Mouse (Mus musculus) spleen, postnatal 14 days (tissue): ENCODE measurements around the gene Setd2.

ENCODE experiments used
- DNase-seq, 2 experiments: peaks; one replicate each; pipeline ENCODE4 v3.0.0; 2021 to 2022; ENCODE audit warnings: low spot score in 2 of 2

Gene Setd2

DNA sequence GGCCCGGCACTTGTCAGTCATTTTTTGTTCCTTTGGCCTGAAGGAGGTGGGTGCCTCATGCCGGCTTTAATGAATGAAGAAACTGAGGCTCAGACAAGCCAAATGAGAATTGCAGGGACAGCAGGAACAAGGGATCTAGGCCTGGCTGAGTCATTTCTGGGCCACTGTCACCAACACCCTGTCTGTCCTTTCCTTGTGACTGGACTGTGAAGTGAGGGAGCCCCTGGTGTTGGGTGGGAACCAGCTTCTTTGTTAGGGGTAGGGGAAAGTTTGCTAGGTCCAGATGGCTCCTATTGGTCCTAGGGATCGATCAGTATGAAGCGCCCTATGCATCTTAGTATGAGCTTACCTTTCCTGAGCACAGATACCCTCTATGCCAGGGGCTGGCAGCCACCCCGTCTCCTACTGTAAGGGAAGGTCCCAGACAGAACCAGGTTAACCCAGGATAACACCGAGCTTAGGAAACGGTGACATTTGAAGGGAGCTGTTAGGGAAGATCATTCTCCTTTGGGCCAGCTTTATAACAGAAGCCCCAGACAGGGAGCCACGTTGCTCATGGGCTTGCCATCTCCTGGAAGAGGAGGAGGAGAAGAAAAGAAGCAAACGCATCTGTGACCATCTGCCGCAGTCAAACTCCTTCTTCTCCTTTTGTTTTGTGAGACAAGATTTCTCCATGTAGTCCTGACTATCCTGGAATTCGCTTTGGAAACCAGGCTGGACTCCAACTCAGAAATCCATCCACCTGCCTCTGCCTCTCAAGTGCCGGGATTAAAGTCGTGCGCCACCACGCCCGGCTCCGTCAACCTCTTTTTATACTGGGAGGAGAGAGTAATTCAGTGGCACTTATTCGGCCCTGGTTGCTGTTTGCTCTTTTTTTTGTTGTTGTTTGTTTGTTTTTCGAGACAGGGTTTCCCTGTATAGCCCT lies 122.6 kb downstream of the Setd2 start:
- no peak for DNase-seq

DNA sequence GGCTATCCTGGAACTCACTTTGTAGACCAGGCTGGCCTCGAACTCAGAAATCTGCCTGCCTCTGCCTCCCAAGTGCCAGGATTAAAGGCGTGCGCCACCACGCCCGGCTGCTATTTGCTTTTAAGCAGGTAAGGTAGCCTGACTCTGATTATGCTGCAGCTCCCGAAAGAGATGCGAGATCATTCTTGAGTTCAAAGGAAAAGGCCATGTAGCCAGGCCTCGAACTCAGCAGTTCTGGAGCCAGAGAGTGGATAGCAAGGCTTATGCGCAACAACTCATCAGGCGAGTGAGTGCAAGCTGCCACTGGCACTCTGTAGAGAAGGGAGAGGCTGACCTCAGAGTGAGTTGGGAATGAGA lies 123.2 kb downstream of the Setd2 start:
- no peak for DNase-seq

DNA sequence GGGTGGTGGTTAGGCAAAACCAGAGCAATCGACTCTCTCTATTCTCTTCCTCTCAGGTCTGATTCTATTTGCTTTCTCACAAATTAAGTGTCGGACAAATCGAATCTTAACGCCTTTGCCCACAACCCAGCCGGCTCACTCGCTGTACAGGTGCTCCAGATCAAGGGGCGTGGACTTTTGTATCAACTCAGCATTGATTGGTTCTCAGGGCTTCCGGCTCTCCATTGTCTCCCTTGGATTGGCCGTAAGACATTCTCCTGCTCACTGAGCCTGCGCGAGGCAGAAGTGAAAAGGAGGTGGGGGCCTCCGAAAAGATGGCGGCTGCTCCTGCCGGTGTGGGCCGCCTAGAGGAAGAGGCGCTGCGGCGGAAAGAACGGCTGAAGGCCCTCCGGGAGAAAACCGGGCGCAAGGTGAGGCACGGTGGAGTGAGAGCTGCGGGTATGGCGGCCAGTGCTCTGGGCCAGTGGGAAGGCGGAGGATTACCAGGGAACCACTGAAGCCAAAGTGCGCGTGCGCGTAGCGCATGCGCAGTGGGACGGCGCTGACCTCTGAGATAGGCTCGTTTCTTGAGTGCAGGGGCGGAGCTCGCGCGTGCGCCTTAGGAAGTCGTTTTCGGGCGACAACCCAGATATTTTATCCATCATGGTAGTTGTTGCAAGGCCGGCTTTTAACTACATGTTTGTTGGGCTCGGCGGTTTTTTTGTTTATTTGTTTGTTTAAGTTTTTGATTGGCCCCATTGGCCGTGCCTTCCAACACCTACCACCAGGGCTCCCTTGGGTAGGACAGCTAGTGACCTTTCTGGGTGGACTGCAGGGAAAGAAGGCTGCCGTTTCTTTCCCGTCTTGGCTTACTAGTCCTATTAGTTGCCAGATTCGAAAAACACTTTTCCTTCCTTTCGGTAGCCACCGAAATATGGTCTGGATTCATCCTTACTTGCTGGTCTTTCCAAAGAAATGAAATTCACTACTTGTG lies 124.1 kb downstream of the Setd2 start, which contains the start of gene Ccdc12:
Gene Ccdc12, plus strand, starts transcription at position 255 of the 973 bp plus-strand sequence.
- DNase-seq: peak; percentile 90 to 91

DNA sequence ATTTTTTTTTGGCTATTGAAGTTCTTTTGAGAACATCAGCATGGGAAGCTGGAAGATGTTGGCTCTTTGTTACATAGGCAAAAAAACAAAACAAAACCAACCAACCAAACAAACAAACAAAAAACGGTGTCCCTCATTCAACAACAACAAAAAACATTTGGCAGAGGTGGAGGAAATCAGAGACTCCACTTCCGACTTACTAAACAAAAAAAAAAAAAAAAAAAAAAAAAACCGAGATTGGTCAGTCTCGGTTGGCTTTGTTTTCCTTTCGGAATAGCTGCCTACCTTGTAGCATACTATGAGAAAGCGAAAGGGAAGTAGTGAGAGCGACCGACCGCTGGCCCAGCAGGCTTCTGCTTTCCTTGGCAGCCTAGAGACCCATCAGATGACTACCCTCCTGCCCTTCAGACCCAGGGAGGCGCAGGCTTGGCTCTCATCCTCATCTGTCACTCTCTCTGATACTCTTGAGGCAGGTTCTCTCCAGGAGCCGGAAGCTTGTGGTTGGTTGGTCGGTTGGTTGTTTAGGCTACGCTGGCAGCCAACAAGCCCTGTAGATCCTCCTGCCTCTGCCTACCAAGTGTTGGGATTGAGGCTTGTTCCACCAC lies 125.2 kb downstream of the Setd2 start:
- no peak for DNase-seq

DNA sequence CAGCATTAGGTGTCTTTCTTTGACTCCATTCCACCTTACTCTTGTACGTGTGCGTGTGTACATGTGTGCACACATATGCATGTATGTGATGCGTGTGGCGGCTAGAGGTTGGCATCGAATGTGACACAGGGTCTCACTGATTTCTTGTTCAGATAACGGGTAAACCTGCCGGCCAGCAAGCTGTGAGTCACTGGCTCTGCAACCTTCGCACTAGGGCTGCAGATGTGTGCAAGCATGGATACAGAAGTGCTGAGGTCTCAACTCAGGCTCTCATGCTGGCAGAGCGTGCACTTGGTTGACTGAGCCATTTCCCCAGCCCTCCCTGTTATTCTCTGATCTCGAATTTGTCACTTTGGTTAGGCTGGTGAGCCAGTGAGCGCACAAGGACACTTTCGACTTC lies 127.1 kb downstream of the Setd2 start:
- no peak for DNase-seq

DNA sequence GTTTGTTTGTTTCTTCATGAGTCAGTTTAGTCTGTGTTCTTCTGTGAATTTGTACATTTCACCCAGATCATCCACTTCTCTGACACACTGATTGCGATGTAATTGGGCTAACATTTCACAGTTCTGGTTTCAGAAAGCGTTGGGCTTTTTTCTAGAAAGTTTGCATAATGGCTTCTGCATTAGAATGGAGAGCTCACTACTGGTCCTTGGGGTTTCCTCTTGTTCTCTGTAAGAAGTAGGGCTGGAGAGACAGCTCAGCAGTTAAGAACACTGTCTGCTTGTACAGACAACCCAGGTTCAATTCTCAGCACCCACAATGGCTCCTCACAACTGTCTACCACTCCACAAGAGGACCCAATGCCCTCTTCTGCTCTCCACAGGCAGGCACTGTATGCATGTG lies 127.8 kb downstream of the Setd2 start:
- DNase-seq: no peak

DNA sequence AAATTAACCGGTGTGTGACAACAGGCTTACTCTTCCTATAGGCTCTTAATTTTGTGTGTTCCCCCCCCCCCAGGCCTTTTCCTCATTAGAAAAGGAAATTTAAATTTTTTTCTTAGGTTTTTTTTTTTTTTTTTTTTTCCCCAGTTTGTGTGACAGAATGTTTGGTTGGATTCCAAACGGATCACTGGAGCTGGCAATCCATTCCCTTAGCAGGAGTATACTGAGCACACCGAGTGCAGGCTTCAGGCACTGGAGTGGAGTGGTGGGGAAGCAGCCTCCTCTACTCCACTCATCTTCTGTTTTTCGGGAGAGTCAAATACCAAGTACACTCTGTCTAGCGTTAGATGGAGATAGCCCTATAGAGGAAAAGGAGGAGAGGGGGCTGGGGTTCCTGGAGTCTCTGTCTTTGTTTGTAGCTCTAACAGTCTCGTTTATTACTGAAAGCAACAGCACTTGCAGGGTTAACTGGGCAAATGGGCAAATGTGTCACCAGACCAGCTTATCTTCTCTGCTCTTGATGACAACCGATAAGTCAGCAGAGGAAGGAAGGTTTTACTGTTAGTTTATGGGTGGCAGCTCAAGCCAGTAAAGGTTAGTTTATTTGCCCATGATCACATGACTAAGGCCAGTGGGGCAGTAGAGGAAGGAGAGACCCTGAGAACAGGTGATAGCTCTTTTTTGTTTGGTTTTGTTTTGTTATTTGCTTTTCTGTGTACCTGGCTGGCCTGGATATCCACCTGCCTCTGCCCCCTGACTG lies 128.6 kb downstream of the Setd2 start:
- DNase-seq: no peak

DNA sequence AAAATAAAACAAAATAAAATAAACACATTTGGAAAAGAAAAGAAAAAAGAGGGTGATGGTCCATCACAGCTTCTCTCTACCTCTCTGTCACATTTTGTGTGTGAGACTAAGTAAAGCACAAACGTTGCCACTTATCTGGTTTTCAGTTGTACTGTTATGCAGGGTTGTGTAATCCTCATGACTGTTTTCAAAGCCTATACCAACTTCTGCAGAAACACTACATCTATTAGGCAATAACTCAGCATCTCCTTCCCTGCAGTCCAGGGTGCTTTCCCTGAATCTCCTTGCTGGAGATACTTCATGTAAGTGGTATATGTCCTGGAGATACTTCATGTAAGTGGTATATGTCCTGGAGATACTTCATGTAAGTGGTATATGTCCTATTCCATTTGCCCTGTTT lies 130.4 kb downstream of the Setd2 start:
- DNase-seq: no peak

DNA sequence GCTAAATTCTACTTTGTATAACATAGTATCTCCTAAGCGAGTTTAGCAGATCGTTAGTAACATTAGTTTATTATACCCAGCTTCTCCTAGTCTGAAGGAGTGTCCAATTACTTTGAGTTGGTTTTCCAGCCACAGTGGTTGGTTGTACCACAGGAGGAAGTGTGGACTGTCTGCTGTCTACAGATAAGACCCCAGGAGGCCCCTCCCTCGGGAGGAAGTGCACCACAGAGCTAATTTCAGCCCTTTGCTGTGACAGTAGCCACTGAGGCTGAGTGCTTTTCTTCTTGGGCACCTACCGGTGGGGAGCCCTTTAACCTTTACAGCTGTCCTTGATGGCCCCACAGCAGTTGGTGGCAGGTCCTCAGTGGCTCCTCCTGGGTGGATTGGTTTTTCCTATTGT lies 133.5 kb downstream of the Setd2 start:
- DNase-seq: peak in 1 of 2 experiments; percentile 58

DNA sequence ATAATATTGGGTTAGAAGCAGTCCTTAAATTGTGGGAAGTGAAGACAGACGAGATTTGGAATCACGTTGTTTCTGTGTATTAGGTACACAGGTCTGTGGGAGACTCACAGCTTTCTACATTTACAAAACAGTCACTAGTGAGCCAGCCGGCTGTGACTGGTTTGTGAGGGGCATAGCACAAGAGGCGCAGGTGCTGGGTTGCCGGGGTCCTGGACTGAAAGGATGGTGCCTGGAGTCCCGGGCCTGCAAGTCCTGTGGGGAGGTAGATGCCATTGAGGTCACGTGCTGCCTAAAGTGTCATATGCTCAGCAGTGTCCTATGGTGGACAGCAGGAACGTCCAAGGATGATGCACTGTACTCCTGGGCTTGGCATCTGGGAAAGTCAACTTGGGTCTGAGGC lies 134.0 kb downstream of the Setd2 start:
- no peak for DNase-seq

DNA sequence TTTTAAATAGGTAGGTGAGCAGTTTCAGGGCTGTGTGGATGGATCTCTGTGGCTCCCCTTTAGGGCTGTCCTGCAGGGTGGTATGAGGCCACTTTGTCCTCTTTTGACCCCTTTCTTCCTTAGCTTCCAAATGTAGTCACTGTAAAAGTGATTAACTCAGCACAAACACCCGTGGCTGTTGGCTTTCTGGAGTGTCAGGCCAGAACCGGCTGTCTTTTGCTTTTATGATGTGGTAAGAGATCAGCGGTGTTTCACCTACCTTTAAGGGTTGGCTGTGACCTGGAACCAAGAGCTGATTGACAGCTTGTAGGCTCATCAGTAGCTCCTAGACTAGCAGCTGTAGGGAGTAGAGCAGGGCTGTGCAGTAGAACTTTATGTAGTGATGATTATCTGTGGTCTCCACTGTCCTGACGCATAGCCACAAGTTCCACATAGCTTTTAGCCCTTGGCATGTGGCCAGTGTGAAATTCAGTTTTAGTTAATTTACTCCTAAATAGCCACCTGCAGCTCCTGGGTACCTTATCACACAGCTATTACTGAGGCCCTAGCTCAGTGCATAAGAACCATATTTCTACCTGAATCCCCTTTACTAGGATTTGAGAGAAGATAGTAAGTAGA lies 134.9 kb downstream of the Setd2 start:
- DNase-seq: no peak
